Mouse (Mus musculus) kidney, postnatal 0 days (tissue): Measurements from ENCODE around the gene Btbd9. TPM values are rescaled to one million over a fixed set of nuclear protein-coding genes. Genes with fewer than 3 reads are reported as not detected.

Experiments
- ATAC-seq: fragments of 200-750 bp; cut with Nextera tagmentation; replicated peaks from 2 replicates; pipeline ENCODE4 v1.8.0; 2017; ENCODE audit warnings: low read depth, moderate number of reproducible peaks, moderate TSS enrichment, moderate library complexity; ENCODE audit not compliant: low FRiP score
- DNase-seq: peaks from one replicate; pipeline ENCODE4 v3.0.0-alpha.2; 2016; ENCODE audit warnings: low spot score
- H3K27ac ChIP-seq: fragments of 300-500 bp; sonication (generic); 2 replicates; pipeline ENCODE4 v1.5.1; 2014; ENCODE audit warnings: mild to moderate bottlenecking
- H3K27me3 ChIP-seq: fragments of 300-500 bp; sonication (generic); 2 replicates; pipeline ENCODE4 v1.6.1; 2014; ENCODE audit warnings: low read length, mixed read lengths; ENCODE audit not compliant: insufficient read depth
- H3K36me3 ChIP-seq: fragments of 300-500 bp; sonication (generic); 2 replicates; pipeline ENCODE4 v1.6.1; 2014; ENCODE audit warnings: low read length, mixed read lengths; ENCODE audit not compliant: insufficient read depth
- H3K4me1 ChIP-seq: fragments of 300-500 bp; sonication (generic); replicated peaks from 2 replicates; pipeline ENCODE4 v1.6.1; 2014; ENCODE audit warnings: antibody characterized with exemption, low read length, mixed read lengths; ENCODE audit not compliant: insufficient read depth
- H3K4me2 ChIP-seq: fragments of 300-500 bp; sonication (generic); 2 replicates; pipeline ENCODE4 v1.6.1; 2014; ENCODE audit warnings: mild to moderate bottlenecking, low read length, moderate library complexity, mixed read lengths
- H3K4me3 ChIP-seq: fragments of 300-500 bp; sonication (generic); replicated peaks from 2 replicates; pipeline ENCODE4 v1.5.1; 2014; ENCODE audit warnings: low read depth, low read length
- H3K9ac ChIP-seq: fragments of 300-500 bp; sonication (generic); 2 replicates; pipeline ENCODE4 v1.6.1; 2014; ENCODE audit warnings: low read depth, low read length
- H3K9me3 ChIP-seq: fragments of 300-500 bp; sonication (generic); replicated peaks from 2 replicates; pipeline ENCODE4 v1.6.1; 2016; ENCODE audit warnings: low read length, inconsistent platforms, mixed read lengths
- CTCF ChIP-seq: IDR thresholded peaks from 2 replicates; pipeline ENCODE4 v1.5.1; 2016; ENCODE audit warnings: antibody characterized with exemption, low read depth, mild to moderate bottlenecking, moderate library complexity
- WGBS: fragments of 180-500 bp; shearing (Covaris S2); extraction: QIAGEN DNeasy Blood & Tissue Kit; methylation state at CpG from one replicate; pipeline ENCODE4 v1.1.7; 2014; 5-methylcytosine and 5-hydroxymethylcytosine counted together
- polyA plus RNA-seq: library from polyadenylated mRNA; unstranded; fragments of >200 nt; fragmentation: Nextera tagmentation; extraction: Ambion mirVana; gene quantifications from 2 replicates; pipeline ENCODE4 v1.2.1, GENCODE M21; 2015

Gene Btbd9
- polyA plus RNA-seq, 1 experiment from 2014 or later = 41.1 TPM

DNA sequence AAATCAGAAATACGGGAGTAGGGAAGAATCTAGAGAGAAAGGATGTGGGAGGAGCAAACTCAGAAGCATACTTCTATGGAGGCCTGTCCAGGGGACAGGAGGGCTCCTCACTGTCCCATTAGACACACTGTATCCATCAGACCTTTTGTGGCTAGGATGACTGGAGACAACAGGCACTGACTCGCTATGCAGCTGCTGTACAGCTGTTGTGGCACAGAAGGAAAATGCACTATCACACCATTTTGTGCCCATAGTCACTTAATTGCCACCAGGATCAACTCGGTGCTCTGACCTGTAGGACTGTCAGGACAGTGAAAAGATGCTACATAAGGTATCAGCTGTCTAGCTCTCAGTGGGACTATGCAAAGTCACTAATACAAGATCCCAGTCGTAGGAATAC is 266.7 kb downstream of the Btbd9 start:
- no peaks in the 10 kb centered on the region for H3K4me1 ChIP-seq

DNA sequence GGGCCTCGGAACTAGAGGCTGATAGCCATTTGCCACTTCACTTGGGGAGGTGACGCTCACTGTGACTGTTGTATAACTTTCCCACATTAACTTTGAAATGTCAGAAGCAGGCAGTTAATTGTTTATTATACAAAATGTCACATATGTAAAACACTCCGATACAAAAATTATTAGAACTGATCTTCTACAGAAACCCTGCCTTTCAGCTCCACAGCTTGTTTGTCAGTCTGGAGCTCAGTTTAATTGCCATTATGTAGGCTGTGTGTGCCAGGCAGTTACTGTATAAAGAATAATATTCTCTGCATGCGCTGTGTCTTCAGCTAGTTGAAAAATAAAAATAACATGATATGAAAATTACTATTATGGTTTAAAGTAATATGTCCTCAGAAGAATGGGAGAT is 267.4 kb downstream of the Btbd9 start:
- Histone ChIP-seq H3K9ac (no peak overlapping the region), H3K4me3 (no peak overlapping the region), H3K4me2 (no peak overlapping the region), H3K9me3 (no peaks in the 10 kb centered on the region), H3K27ac (no peak overlapping the region), H3K36me3 (no peaks in the 10 kb centered on the region), H3K27me3 (no peaks in the 10 kb centered on the region), H3K4me1 (no peaks in the 10 kb centered on the region)
- TF ChIP-seq CTCF = no peak
- ATAC-seq (no peak), DNase-seq (no peak)
- WGBS = 83% methylated on average over 4 of the region's 4 CpGs

More for the DNA sequence above, 266.7 kb downstream of the Btbd9 start:
- no peaks in the 10 kb centered on the region for H3K9me3 ChIP-seq
- DNase-seq = no peak
- H3K4me2 ChIP-seq = no peak overlapping the region
- no peak overlapping the region for H3K4me3 ChIP-seq
- no peak for TF ChIP-seq CTCF
- H3K27ac ChIP-seq = no peak overlapping the region
- ATAC-seq = no peak
- no peaks in the 10 kb centered on the region for H3K27me3 ChIP-seq
- H3K36me3 ChIP-seq = no peaks in the 10 kb centered on the region
- H3K9ac ChIP-seq = no peak overlapping the region
- 70% methylated on average over 4 of the region's 4 CpGs for WGBS

DNA sequence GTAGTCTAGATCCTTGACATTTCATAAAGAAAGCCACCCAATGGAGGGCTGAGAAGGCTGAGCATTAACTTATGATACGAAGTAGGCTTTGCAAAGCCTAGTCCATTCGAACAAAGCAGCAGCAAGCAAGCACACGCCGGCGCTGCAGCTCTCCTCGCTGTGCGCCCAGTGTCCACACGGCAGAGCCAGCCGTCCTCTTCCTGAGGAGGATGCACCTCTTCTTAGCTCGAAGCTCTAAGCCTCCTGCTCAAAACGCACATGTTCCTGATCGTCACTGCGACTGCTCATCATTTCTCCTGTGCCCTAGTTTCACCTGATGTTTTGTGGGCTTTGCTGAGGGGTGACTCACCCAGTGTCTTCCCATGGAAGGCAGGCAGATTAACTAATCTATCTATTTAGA is 268.0 kb downstream of the Btbd9 start:
- no peaks in the 10 kb centered on the region for H3K4me1 ChIP-seq
- ATAC-seq (no peak), DNase-seq (no peak)
- no peaks in the 10 kb centered on the region for H3K27me3 ChIP-seq
- no peaks in the 10 kb centered on the region for H3K9me3 ChIP-seq
- H3K4me2 ChIP-seq = no peak overlapping the region
- 86% methylated on average over 13 of the region's 13 CpGs for WGBS
- H3K4me3 ChIP-seq = no peak overlapping the region
- H3K27ac ChIP-seq = no peak overlapping the region
- H3K9ac ChIP-seq = no peak overlapping the region
- no peak for TF ChIP-seq CTCF
- H3K36me3 ChIP-seq = no peaks in the 10 kb centered on the region

DNA sequence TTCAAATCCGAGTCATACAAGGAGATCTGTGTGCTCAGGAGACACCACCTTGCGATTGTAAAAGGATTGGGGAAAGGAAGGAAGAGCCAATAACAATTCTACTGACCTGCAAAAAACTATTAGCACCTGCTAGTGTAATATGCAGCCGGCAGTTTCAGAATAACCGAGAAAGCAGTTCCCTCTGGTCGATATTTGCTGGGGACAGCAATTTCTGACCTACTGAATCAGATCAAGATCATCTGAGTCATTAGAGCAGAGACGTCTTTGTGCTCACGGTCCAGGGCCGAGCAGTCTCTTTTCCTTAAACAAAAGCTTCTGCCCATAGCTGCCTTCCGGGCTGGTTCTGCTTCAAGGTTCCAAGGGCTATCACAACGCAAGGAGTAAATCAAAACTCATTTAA is 269.1 kb downstream of the Btbd9 start:
- Histone ChIP-seq H3K4me3 (no peak overlapping the region), H3K36me3 (no peaks in the 10 kb centered on the region), H3K4me1 (no peaks in the 10 kb centered on the region), H3K9me3 (no peaks in the 10 kb centered on the region), H3K27me3 (no peaks in the 10 kb centered on the region), H3K27ac (no peak overlapping the region), H3K4me2 (no peak overlapping the region), H3K9ac (no peak overlapping the region)
- 42% methylated on average over 10 of the region's 10 CpGs for WGBS
- TF ChIP-seq CTCF = no peak
- DNase-seq (no peak), ATAC-seq (no peak)

DNA sequence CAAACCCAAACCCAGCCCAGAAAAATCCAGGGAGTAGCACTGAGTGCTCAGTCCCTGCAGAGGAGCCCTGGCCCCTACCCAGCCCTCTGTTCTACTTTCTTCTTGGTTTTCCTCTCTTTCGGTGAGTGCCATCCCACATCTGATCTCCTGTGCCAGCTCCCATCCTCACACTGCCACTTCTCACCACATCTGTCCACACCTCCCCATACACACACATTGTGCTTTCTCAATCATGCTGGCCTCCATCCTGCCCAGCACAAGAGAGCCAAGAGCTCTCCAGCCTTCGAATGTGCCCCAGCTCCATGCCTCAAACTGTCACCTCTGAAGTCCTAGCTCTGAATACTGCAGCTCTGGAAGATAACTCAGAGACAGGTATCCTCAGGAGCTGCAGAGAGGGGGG is 271.5 kb downstream of the Btbd9 start:
- no peak for TF ChIP-seq CTCF
- no peak overlapping the region for H3K27ac ChIP-seq
- no peak overlapping the region for H3K4me3 ChIP-seq
- H3K4me2 ChIP-seq = no peak overlapping the region
- DNase-seq (no peak), ATAC-seq (no peak)
- H3K27me3 ChIP-seq = no peaks in the 10 kb centered on the region
- H3K36me3 ChIP-seq = no peaks in the 10 kb centered on the region
- no peak overlapping the region for H3K9ac ChIP-seq
- 76% methylated on average over 2 of the region's 2 CpGs for WGBS
- no peaks in the 10 kb centered on the region for H3K4me1 ChIP-seq
- H3K9me3 ChIP-seq = no peaks in the 10 kb centered on the region

DNA sequence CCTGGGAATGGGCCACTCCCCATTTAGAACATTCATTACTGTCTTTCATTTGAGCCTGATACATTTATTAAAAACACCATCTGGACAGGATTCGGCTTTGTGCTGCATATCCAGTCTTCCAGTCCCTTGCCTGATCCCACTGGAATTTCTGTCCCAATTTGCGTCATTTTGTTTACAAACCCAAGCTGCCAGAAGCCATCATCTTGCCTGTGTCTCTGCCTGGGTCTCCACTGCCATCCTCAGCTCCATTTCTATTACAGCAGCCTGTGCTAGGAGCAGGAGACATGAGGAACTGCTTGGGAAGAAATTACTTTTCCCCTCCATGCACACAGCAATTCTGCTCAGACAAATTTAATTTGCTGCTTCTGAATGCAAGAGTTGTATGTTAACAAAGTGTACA is 274.9 kb downstream of the Btbd9 start:
- WGBS = 73% methylated on average over 2 of the region's 2 CpGs
- no peak overlapping the region for H3K27ac ChIP-seq
- no peak overlapping the region for H3K9ac ChIP-seq
- no peaks in the 10 kb centered on the region for H3K4me1 ChIP-seq
- TF ChIP-seq CTCF = no peak
- H3K4me2 ChIP-seq = no peak overlapping the region
- no peak for ATAC-seq
- no peaks in the 10 kb centered on the region for H3K9me3 ChIP-seq
- no peak overlapping the region for H3K4me3 ChIP-seq
- H3K27me3 ChIP-seq = no peaks in the 10 kb centered on the region
- no peaks in the 10 kb centered on the region for H3K36me3 ChIP-seq
- no peak for DNase-seq

DNA sequence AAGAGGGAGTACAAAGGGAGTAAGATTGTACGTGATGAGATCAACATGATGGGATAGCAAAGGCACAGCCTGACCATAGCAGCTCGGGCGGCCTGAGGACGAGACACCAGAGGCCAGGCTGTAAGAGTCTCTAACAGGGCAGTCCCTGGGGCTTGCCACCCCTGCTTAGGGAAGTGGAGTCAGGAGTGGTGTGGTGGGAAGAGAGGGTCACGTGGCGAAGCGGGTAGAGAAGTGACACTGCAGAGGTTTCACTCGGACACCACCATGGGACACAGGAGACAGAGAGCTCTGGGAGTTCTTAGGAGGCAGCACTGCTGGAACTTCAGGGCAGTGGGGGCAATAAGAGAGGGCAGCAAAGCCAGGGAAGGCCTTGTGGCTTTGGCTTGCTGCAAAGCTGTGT is 278.9 kb downstream of the Btbd9 start:
- Histone ChIP-seq H3K27me3 (no peaks in the 10 kb centered on the region), H3K4me3 (no peak overlapping the region), H3K9ac (no peak overlapping the region), H3K36me3 (no peaks in the 10 kb centered on the region), H3K27ac (no peak overlapping the region), H3K4me2 (no peak overlapping the region), H3K4me1 (no peaks in the 10 kb centered on the region), H3K9me3 (no peaks in the 10 kb centered on the region)
- ATAC-seq (no peak), DNase-seq (no peak)
- TF ChIP-seq CTCF = no peak
- WGBS = 95% methylated on average over 8 of the region's 8 CpGs
